Mouse (Mus musculus) large intestine, adult 2 months (tissue): ENCODE results near the gene Avpi1. TPM values are rescaled to one million over a fixed set of nuclear protein-coding genes. Genes with fewer than 3 reads are reported as not detected.
"Not testable (repeated sequence)": the region's sequence is repeated elsewhere in the genome, so short reads cannot be mapped to it uniquely, and the experiment has no call there.

Experiments
- DNase-seq: peaks from one replicate; pipeline ENCODE4 v3.0.0-alpha.2; 2012; ENCODE audit warnings: low read depth, low spot score
- WGBS: fragments of 180-500 bp; shearing (Covaris S2); methylation state at CpG from one replicate; pipeline ENCODE4 v1.1.7; 2018; 5-methylcytosine and 5-hydroxymethylcytosine counted together
- polyA plus RNA-seq: library from polyadenylated mRNA; depleted of rRNA; stranded (reverse); fragments of >200 nt; gene quantifications from 2 replicates; pipeline ENCODE4 v1.2.3, GENCODE M21; 2012

The Avpi1 gene
- polyA plus RNA-seq, 1 experiment, result 7.8 TPM

DNA sequence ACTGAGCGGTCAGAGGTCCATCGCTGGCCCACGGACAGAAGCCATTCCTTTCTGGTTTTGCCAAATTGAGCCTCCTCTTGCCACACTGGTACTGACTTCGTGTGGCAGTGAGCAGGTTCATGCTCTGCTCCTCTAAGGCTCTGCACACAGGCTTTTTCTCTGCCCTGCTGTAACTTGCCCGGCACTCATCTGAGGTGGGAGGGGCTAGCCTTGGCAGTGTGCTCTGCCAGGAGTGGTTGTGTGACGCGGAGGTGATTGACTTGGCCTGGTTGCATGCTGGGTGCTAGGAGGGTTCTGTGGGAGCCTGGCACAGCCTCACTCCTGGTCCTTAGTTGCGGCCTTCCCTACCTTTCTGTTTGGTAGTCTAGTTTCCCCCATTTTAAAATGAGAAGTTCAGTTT is 8.4 kb downstream of the Avpi1 start:
- DNase-seq, result no peak
- WGBS, result 78% methylated on average over 8 of the region's 8 CpGs

DNA sequence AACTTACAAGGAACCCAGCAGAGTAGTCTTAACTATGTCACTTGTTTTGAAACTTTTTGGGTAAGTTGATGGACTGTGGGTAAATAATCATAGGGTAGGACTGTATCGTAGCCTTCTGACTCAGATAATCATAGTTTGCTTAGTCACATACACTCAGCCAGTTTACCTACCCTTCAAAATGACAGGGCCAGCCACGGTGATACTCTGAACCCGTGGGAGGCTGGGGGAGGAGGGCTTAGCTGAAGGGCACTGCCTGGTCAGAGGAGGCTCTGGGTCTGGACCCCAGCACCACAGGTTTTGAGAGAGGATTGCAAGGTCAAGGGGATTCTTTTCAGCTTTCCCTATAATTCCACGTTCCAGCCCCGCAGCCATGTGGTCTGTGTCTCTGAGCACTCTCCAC is 10.3 kb downstream of the Avpi1 start:
- no peak for DNase-seq
- 62% methylated on average over 5 of the region's 5 CpGs for WGBS

DNA sequence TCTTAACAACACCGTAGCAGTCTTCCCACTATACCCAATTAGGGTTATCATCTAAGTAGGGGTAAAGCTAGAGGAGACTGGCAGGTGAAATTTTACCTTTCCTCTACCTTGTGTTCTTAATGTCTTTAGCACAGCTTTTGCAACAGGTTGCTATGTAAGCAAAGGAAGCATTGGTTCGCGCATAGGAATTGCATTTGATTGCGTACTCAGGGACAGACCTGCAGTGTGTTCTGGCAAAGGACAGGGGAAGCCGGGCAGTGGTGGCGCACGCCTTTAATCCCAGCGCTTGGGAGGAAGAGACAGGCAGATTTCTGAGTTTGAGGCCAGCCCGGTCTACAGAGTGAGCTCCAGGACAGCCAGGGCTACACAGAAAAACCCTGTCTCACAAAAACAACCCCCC is 10.7 kb downstream of the Avpi1 start:
- 92% methylated on average over 9 of the region's 9 CpGs for WGBS
- DNase-seq, result no peak

GRCm38 (mm10) chr19:42115783-42116335 is 13.0 kb downstream of the Avpi1 start:
- no peak for DNase-seq
- WGBS, result 81% methylated on average over 4 of the region's 4 CpGs

- 92% methylated on average over 9 of the region's 9 CpGs for WGBS
- no peak for DNase-seq
Measured at GRCm38 (mm10) chr19:42104681-42105080, 24.2 kb downstream of the Avpi1 start.

DNA sequence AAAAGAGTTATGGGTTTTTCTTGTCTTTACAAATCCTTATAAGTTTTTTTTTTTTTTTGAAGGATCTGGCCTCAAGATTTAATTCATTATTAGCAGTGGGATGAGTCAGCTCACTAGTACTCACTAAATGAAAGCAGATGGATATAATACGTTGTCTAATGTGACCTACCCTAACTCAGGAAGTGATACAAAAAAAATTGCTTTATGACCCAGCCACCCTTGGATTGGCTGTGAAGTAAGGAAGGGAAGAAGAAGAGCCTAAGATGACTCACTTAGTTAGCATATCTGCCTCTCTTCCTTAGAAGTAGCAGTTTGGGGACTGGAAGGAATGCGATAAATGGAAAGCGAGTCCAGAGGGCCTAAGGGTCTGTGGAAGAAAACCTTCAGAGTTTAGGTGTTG is 29.5 kb downstream of the Avpi1 start:
- no peak for DNase-seq
- 70% methylated on average over 3 of the region's 3 CpGs for WGBS

DNA sequence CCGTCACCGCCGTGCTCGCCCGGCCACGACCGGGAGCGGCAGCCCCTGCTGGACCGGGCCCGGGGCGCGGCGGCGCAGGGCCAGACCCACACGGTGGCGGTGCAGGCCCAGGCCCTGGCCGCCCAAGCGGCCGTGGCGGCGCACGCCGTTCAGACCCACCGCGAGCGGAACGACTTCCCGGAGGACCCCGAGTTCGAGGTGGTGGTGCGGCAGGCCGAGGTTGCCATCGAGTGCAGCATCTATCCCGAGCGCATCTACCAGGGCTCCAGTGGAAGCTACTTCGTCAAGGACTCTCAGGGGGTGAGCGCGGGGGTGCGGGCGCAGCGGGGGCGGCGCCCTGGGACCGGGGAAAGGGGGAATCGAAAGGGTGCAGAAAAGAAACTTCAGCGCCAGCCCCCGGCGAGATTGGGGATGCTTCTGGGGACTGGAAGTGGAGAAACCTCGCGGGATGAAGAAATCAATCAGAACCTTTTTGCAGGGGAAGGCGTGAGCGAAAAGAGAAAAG is 38.2 kb downstream of the Avpi1 start:
- no peak for DNase-seq
- under 1% methylated on average over 52 of the region's 52 CpGs for WGBS

DNA sequence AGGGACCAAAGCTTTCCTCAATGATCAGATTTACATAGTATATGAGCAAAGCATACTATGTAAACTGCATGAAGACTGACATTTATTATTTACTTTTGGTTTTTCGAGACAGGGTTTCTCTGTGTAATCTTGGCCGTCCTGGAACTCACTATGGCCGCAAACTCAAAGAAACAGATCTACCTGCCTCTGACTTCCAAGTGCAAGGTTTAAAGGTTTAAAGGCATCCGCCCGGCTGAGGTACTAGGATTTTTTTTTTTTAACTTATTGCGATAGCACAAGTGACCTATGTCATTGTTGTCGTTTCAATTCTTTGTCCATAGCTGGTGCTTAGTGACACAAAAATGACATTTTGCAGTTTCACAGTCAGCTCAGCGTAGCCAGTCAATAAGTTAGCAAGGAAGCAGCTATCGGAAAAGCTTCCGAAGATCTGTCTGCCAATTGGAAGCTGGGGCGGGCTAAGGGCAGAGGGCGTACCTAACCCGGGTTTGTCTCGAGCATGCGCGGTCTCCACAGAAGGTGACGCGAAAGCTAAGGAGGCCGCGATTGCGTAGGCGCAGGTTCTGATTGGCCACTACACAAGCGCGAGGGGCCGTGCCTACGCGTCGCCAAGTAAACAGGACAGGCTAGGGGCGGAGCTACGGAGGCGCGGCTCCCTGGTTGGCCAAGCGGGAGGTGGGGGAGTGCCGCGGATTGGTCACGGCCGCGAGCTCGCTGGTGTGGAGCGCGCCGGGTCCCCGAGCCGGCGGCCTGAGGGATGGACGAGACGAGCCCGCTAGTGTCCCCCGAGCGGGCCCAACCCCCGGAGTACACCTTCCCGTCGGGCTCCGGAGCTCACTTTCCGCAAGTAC is 38.9 kb downstream of the Avpi1 start, which contains the start of gene Pi4k2a:
Gene Pi4k2a, plus strand, starts transcription at position 723 of the 848 bp plus-strand sequence.
- DNase-seq, result peak; percentile 98
- WGBS, result under 1% methylated on average over 54 of the region's 55 CpGs

DNA sequence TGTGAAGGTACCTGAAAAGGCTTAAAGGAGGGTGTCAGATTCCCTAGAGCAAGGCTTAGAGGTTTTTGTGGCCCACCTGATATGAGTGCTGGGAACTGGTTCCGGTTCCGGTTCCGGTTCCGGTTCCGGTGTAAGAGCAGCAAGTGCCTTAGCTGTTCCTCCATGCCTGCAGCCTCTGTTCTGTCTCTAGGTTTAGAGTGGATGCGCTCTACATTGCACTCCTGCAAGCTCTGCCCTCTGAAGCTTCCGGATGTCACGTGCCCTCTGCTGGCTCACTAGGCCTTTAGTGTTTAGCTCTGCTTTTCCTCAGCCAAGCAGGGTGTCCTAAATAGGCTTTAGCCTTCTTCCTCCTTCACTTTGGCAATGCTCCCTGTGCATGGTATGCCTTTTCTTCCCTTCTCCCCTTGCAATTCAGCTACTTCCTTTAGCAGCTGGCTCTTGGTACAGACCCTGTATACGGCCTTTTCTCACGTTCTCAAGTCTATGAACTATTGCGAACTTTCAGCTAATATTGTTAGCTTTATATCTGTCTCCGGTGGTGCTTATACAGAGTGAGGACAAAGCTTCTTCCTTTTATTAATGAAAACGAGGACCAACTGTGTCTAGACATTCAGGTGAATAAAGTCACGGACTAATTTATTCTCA is 39.6 kb downstream of the Avpi1 start:
- DNase-seq, result peak; percentile 51
- 20% methylated on average over 14 of the region's 14 CpGs for WGBS

GRCm38 (mm10) chr19:42086166-42086565 is 42.7 kb downstream of the Avpi1 start, which contains the start of gene Morn4:
TSS of gene Morn4 (minus strand) at chr19:42086357.
- DNase-seq, result no peak
- WGBS, result 3% methylated on average over 21 of the region's 21 CpGs

- WGBS, result 10% methylated on average over 10 of the region's 10 CpGs
- DNase-seq, result no peak
Measured at GRCm38 (mm10) chr19:42085690-42086089, 43.2 kb downstream of the Avpi1 start.

DNA sequence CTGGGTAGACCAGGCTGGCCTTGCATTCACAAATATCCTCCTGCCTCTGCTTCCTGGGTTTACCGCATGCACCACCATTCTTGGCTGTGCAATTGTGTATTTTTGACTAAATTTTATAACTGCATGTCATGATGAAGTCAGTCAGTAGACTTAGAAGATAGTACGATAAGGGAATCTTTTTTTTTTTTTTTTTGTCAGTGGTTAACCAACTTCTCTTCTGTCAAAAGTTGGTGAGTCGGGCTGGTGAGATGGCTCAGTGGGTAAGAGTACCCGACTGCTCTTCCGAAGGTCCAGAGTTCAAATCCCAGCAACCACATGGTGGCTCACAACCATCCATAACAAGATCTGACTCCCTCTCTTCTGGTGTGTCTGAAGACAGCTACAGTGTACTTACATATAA is 47.2 kb downstream of the Avpi1 start:
- WGBS, result 91% methylated on average over 5 of the region's 5 CpGs
- not testable (repeated sequence) for DNase-seq

DNA sequence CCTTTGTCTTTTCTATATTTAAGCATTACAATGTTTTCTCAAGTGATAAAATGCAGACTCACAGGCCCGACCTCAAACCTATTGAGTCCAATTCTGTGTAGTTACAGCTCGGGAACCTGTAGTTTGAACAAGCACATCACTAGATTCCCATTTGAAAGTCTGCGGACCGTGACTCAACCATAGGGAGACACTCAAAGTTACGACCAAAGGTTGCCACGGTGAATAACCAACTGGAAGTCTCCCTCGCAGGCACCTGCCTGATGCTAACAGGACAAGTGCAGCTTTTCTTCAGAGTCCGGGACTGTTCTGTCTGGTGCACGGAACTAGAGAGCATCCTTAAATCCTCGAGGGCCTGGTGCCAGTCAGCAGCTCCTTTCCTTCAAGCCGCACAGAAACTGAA is 48.4 kb downstream of the Avpi1 start:
- no peak for DNase-seq
- 76% methylated on average over 11 of the region's 11 CpGs for WGBS

- DNase-seq, result no peak
- 56% methylated on average over 5 of the region's 5 CpGs for WGBS
Measured at GRCm38 (mm10) chr19:42079950-42080349, 48.9 kb downstream of the Avpi1 start.

DNA sequence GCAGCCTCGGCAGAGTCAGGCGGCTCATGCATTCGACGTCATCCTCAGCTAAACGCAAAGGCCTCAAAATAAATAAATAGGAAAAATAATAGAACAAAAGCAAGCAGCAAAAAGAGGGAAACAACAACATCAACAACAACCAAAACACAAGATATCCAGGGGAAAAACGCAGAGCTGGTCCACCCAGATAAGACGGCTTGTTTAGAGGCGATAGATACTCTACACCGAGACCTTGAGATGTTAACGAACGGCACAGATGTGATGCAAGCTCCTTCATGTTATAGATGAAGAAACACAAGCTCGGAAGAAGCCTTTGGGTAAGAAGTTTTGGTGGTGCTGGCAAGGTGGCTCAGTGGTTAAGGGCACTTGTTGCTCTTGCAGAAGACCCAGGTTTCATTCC is 49.9 kb downstream of the Avpi1 start:
- DNase-seq, result no peak
- WGBS, result 94% methylated on average over 12 of the region's 12 CpGs

DNA sequence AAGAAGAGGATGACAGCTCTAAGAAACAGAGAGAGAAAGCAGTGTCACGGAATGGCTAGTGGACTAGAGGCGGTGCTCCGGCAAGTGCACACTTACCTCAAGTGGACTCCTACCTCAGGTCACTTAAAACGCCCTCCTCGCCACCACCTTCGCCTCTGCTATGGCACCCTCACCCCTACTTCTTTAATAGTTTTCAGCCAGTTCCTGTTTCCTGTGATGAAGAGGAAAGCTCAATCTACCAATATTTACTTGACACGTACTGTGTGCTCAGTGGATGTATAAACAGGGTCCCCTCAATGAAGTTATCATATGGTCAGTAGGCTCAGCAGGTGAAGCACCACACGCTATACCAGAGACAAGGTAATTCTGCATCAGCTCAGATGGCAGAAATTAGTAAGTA is 50.3 kb downstream of the Avpi1 start:
- WGBS, result 87% methylated on average over 8 of the region's 8 CpGs
- DNase-seq, result no peak

- WGBS, result 90% methylated on average over 16 of the region's 16 CpGs
- DNase-seq, result no peak
Measured at GRCm38 (mm10) chr19:42075992-42076391, 52.9 kb downstream of the Avpi1 start.

DNA sequence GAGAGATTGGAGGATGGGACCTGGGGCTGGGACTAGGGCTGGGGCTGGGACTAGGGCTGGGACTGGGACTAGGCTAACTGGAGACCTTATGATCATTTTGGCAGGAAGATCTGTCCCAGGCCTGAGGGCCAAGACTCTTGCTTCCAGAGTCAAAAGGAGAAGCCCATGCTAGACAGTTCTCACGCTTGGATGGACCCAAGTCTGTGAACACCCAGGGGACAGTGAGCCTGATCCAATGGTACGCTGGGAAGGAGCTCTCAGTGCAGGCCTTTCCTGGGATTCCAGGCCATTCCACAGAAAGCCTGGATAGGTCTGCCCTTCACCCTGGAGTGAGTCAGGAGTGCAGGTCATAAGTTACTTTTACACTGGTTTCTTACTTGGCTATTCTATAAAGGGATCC is 53.8 kb downstream of the Avpi1 start:
- WGBS, result 84% methylated on average over 2 of the region's 2 CpGs
- DNase-seq, result no peak
